Mouse (Mus musculus) testis, adult 2 months (tissue): ENCODE results near the gene Nfkbie. TPM values are rescaled to one million over a fixed set of nuclear protein-coding genes. Genes with fewer than 3 reads are reported as not detected.

Source experiments
- H3K27ac ChIP-seq: fragments of 200-500 bp; 2 replicates; pipeline ENCODE4 v1.5.1; 2012; ENCODE audit warnings: low read depth, low read length; ENCODE audit not compliant: control insufficient read depth, insufficient read depth
- H3K27me3 ChIP-seq: fragments of 200-500 bp; 2 replicates; pipeline ENCODE4 v1.6.1; 2012; ENCODE audit warnings: mild to moderate bottlenecking, low read length, moderate library complexity; ENCODE audit not compliant: control insufficient read depth, insufficient read depth
- H3K36me3 ChIP-seq: fragments of 200-500 bp; 2 replicates; pipeline ENCODE4 v1.6.1; 2012; ENCODE audit warnings: mild to moderate bottlenecking, low read length; ENCODE audit not compliant: control insufficient read depth, insufficient read depth
- H3K4me1 ChIP-seq: fragments of 200-500 bp; 2 replicates; pipeline ENCODE4 v1.6.1; 2012; ENCODE audit warnings: low read length; ENCODE audit not compliant: control insufficient read depth, insufficient read depth
- H3K4me3 ChIP-seq: fragments of 200-500 bp; 2 replicates; pipeline ENCODE4 v1.5.1; 2012; ENCODE audit warnings: low read depth, mild to moderate bottlenecking, low read length, moderate library complexity, mixed read lengths; ENCODE audit not compliant: control insufficient read depth
- CTCF ChIP-seq: fragments of 200-500 bp; IDR thresholded peaks from 2 replicates; pipeline ENCODE4 v1.5.1; 2012; ENCODE audit warnings: low read depth, mild to moderate bottlenecking, inconsistent platforms, low read length, moderate library complexity; ENCODE audit not compliant: control insufficient read depth, insufficient read depth, insufficient replicate concordance
- POLR2A ChIP-seq: fragments of 200-500 bp; IDR thresholded peaks from 2 replicates; pipeline ENCODE4 v1.6.1; 2012; ENCODE audit warnings: low read depth, mild to moderate bottlenecking, inconsistent platforms, low read length, moderate library complexity; ENCODE audit not compliant: control insufficient read depth
- polyA plus RNA-seq: library from polyadenylated mRNA; depleted of rRNA; stranded (reverse); fragments of >200 nt; gene quantifications from 2 replicates; pipeline ENCODE4 v1.2.3, GENCODE M21; 2012

Gene Nfkbie
- polyA plus RNA-seq, 1 experiment = 0.83 TPM

DNA sequence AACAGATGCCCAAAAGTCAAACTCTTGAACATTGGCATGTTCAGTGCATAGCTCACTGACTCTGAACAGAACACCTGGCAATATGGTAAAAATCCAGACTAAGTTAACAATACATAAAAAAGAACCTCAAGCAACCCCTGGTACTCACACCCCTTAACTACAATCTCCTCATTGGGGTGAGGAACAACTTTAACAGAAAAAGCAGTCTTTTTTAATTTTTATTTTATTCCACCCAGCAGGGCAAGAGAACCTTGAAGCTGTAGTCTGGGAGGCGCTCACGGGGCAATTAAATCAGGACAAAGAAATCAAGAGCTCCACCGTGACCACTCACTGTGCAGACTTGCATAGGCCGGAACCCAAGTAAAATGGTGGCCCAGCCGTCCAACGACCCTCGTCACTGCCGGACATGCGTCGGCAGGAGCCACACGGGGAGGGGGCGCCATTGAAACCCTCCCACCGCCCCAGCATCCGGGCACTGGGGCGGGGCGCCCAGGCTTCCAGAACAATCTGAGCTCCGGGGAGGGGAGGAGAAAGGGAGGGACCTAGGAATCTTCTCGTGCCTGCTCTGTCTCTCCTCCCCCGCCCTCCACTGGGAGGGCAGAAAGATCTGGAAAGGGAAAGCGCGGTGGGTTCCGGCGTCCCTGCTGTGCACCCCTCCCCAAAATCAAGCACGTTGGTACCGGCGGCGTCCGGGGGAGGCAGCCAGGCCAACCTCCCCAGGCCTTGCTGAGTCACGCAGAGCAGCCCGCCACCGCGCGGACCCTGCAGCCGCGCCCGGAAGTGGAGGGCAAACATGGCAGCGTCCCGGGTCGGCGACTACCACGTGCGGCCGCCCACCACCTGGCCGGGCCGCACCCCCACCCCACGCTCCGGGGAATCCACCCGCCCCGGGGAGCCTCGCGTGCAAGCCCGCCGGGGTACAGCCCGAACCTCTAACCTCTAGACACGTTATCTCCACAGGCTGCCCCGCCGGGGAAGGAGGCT, 16.9 kb downstream of the Nfkbie start:
- peak overlapping the region; percentile 88 for H3K27ac ChIP-seq
- H3K4me1 ChIP-seq = peaks cover 11% of the 10 kb centered on the region
- peak overlapping the region; percentile 90 for H3K4me3 ChIP-seq
- no peak for TF ChIP-seq POLR2A
- no peak for TF ChIP-seq CTCF
- no peaks in the 10 kb centered on the region for H3K27me3 ChIP-seq
- peaks cover 4% of the 10 kb centered on the region for H3K36me3 ChIP-seq

DNA sequence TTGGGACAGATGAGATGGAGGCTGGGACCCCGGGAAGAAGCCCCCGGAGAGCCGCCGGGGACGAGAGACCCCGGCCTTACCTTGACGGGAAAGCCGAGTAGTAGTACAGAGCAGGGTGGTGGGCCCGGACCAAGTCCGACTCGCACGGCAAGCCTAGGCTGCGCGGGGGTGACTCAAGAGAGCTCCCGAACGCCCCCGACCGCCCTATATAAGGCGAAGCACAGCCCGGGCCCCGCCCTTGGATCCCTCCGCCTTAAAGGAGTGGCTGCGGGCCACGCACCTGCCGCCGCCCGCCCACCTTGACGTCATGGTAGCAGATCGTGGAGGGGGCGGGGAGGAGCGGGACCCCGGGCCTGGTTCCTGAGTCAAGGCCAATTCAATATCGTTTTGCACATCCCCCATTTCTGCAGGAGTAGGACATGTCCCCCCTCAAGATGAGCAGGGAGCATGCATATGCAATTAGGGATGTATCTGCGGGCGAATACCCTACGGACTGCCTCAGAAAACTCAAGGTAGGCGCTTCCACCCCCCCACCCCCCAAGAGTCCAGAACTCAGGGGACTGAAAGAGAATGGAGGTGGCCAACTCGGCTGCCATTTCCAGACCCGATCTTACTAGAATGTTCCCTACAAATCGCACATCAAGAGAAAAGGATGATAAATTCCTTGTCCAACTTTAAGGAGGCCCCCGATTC, 17.7 kb downstream of the Nfkbie start, which contains the start of gene Hsp90ab1:
Gene Hsp90ab1, minus strand, starts transcription at position 185 of the 693 bp plus-strand sequence.
- Histone ChIP-seq H3K4me1 (peaks cover 11% of the 10 kb centered on the region), H3K27ac (peak within 1 kb of the TSS; percentile 98), H3K4me3 (peak within 1 kb of the TSS; percentile 90), H3K27me3 (no peaks in the 10 kb centered on the region), H3K36me3 (peaks cover 4% of the 10 kb centered on the region)
- no peak for TF ChIP-seq CTCF
- peak; percentile 99 for TF ChIP-seq POLR2A

DNA sequence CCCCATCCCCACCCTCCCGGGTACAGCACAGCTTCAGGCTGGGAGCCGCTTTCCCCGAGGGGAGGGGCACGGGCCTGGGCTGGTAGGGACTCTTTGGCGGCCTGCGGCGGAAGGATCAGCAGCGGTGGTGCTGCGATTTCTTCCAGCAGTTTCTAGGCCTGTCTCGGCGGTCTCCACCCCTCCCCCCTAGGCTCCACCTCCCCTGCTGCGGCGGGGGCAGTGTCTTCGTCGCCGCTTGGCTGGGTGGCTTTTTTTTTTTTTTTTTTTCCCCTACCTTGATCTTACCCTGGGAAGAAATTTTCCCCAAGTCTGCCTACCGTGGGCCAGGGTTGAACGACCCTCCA, 18.2 kb downstream of the Nfkbie start:
- Histone ChIP-seq H3K4me3 (peak overlapping the region; percentile 90), H3K36me3 (peaks cover 4% of the 10 kb centered on the region), H3K27ac (peak overlapping the region; percentile 98), H3K4me1 (peaks cover 11% of the 10 kb centered on the region), H3K27me3 (no peaks in the 10 kb centered on the region)
- TF ChIP-seq POLR2A (peak; percentile 48; the same call in 1 of the 2 replicates), CTCF (no peak)

DNA sequence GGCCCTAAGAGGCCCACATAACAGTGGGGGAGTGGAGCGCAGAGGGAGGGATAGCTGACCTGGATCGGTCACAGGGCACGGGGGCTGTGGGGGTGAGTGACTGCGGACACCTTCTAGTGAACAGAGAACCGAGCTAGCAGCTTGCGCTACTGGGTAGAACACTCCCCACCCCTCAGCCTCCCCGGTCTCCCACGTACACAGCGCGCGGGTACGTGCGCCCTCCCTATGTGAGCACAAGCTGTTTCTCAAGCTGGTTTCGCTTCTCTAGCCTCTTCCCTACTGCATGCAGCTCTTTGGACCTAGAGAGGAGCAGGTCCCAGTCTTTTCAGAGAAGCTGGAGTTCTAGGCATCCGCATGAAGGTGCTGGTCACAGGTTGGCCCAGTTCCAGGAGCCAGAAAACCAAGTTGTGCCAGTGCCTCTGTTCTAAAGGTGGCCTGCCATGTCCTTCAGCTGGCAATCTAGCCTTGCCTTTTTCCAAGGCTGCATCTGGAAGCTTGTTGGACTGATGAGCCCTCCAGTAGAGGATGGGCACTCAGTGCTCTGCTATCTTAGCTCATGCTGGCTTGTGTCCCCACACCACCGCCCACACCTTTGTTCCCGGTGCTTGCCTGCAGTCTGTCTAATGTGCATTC, 18.7 kb downstream of the Nfkbie start:
- peaks cover 4% of the 10 kb centered on the region for H3K36me3 ChIP-seq
- peak; percentile 24; the same call in 1 of the 2 replicates for TF ChIP-seq POLR2A
- TF ChIP-seq CTCF = no peak
- peak overlapping the region; percentile 98 for H3K27ac ChIP-seq
- H3K4me1 ChIP-seq = peaks cover 11% of the 10 kb centered on the region
- H3K4me3 ChIP-seq = peak overlapping the region; percentile 90
- H3K27me3 ChIP-seq = no peaks in the 10 kb centered on the region

DNA sequence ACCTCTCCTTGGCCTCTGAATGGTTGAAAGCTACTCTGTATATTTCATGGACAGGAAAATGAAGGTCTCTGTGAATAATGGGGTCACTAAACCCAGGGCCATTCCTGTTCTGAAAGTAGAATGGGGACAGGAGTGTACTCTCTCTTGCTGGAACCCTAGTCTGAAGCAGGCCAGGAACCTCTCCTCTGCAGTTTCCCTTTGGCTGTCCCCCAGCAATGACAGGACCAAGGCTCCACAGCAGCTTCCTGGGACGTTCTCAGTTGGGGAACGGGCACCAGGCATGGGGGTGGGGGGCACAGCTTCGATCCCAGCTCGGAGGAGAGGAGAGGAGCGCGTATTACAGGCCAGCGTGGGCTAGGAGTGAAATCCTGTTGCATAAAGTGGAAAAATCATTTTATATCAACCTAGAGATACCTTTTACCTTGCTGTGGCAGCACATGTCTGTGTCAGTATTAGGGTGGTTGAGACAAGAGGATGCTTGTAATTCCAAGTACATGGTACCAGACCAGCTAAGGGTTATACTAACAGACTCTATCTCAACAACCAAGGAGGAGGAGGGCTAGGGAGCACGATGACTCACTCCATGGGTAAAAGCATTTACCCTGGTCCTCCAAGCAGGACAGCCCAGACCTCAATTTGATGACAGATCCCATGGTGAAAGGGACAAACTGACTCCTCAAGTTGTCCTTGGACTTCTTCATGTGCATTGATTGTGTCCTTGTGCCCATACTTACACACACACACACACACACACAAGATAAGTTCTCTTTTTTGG, 19.8 kb downstream of the Nfkbie start:
- Histone ChIP-seq H3K4me3 (no peak overlapping the region), H3K27me3 (no peaks in the 10 kb centered on the region), H3K27ac (peak overlapping the region; percentile 98), H3K36me3 (peaks cover 4% of the 10 kb centered on the region; the same call in 1 of the 2 replicates), H3K4me1 (peaks cover 11% of the 10 kb centered on the region)
- TF ChIP-seq POLR2A (no peak), CTCF (no peak)

DNA sequence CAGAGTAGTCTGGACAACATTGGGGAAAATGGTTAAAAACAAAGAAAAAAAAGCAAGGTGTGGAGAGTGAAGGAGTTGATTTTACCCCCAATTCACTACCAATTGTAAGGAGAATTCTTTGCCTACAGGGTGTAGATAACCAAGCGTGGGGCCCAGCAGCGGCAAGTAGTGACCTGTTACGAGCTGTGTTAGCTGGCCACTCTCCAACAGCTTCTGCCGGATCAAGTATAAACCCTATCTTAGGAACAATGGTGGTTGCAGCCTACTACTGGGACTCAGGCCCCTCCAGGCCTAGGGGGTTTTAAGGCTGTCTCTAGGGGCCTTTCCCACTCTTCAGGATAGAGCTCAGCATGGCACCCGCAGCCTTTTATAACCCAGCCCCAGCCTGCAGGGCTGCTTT, 22.7 kb downstream of the Nfkbie start:
- H3K4me1 ChIP-seq = peaks cover 11% of the 10 kb centered on the region
- TF ChIP-seq CTCF (no peak), POLR2A (no peak)
- no peak overlapping the region for H3K27ac ChIP-seq
- no peak overlapping the region for H3K4me3 ChIP-seq
- H3K36me3 ChIP-seq = no peaks in the 10 kb centered on the region
- H3K27me3 ChIP-seq = no peaks in the 10 kb centered on the region

DNA sequence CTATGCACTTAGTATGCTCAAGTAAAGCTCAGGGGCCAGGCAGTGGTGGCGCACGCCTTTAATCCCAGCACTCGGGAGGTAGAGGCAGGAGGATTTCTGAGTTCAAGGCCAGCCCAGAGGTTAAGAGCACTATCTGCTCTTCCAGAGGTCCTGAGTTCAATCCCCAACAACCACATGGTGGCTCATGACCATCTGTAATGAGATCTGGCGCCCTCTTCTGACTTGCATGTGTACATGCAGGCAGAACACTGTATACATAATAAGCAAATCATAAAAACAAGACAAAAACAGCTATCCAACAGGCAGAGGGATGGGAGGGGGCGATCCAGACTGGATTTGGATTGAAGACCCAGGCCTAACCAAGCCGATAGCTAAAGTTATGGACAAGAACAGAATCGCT, 23.3 kb downstream of the Nfkbie start:
- no peaks in the 10 kb centered on the region for H3K27me3 ChIP-seq
- TF ChIP-seq CTCF (peak; percentile 5; the same call in 1 of the 2 replicates), POLR2A (no peak)
- H3K4me1 ChIP-seq = peaks cover 11% of the 10 kb centered on the region
- no peak overlapping the region for H3K4me3 ChIP-seq
- no peaks in the 10 kb centered on the region for H3K36me3 ChIP-seq
- H3K27ac ChIP-seq = no peak overlapping the region
